Mouse (Mus musculus) bone marrow macrophage, adult 2 months (primary cell): ENCODE data around the gene Enc1.

Experiments used
- CTCF ChIP-seq: IDR thresholded peaks from 2 replicates; pipeline ENCODE4 v1.5.1; 2012; ENCODE audit warnings: low read depth, mild to moderate bottlenecking, low read length, moderate library complexity
- POLR2A ChIP-seq: IDR thresholded peaks from 2 replicates; pipeline ENCODE4 v1.6.1; 2012; ENCODE audit warnings: mild to moderate bottlenecking, low read depth, low read length, borderline replicate concordance

DNA sequence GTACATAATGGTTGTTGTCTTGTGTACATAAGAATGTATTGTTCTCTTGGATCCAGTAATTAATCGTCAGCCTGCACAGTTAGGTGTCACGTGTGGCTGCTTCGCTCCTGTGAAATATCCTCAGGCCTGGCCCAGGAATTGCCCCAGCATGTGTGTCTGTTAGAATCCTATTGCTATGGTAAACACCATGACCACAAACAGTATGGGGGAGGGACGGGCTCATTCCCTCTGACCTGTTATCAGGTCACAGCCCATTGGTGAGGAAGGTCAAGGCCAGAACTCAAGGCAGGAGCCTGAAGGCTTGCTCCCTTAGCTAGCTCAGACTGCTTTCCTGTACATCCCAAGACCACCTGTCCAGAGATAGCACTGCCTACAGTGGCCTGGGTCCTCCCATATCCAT, 6.8 kb downstream of the Enc1 start:
- TF ChIP-seq CTCF: no peak
- TF ChIP-seq POLR2A: no peak
